In the genomic region with DNA sequence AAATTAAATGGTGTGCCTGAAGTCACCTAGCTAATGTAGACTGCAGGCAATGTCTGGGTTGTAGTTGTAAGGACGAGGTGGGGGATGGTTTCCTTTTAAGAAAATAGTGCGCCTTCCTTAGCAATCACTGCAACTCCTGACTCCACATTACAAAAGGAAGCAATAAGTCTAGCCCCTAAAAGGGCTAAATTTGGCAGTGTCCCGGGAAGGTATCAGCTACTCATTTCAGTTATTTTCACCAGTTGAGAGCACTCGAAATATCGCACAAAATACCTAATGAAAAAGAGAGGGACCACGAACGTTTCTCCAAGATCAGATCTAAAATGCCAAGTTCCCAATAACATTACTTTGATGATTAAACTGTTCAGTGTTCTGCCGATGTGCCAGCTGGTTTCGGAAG, we compare ENCODE assay signal across 8 mouse cellular contexts. TPM values are rescaled to one million over a fixed set of nuclear protein-coding genes. Genes with fewer than 3 reads are reported as not detected.
DNase-seq lines count a peak whose midpoint lies in the region; ATAC-seq and TF ChIP-seq lines count a peak whose summit lies in the region.

No protein-coding gene starts in this region.

- TF ChIP-seq CTCF in ES-Bruce4 (IDR thresholded peaks at IDR 0.05; ENCODE audit: low read depth, low read length), result no peak

- ATAC-seq in hindbrain, embryonic 16.5 days, result no peak
- no peak for ATAC-seq in embryonic facial prominence, embryonic 13.5 days (ENCODE audit: insufficient number of reproducible peaks, insufficient read depth, low FRiP score, low TSS enrichment, low read depth)
- ATAC-seq in limb, embryonic 15.5 days (ENCODE audit: insufficient number of reproducible peaks, low FRiP score, low TSS enrichment, low read depth), result no peak

- peaks cover 24% of the 10 kb centered on the region for H3K4me1 ChIP-seq in hindbrain, embryonic 10.5 days (replicated peaks)
- peaks cover 13% of the 10 kb centered on the region for H3K4me1 ChIP-seq in hindbrain, embryonic 16.5 days (ENCODE audit: control insufficient read depth, insufficient read depth, low read depth, low read length)
- H3K4me1 ChIP-seq in ES-Bruce4 (ENCODE audit: control insufficient read depth, insufficient read depth, low read length), result no peaks in the 10 kb centered on the region
- H3K4me1 ChIP-seq in embryonic facial prominence, embryonic 13.5 days, result peaks cover 17% of the 10 kb centered on the region
- peaks cover 20% of the 10 kb centered on the region for H3K4me1 ChIP-seq in limb, embryonic 15.5 days

- H3K9me3 ChIP-seq in hindbrain, embryonic 10.5 days, result no peaks in the 10 kb centered on the region
- H3K9me3 ChIP-seq in hindbrain, embryonic 16.5 days (ENCODE audit: control insufficient read depth, low read length), result no peaks in the 10 kb centered on the region
- H3K9me3 ChIP-seq in ES-Bruce4 (replicated peaks; ENCODE audit: control insufficient read depth, insufficient read depth, low read length, poor library complexity, severe bottlenecking), result no peaks in the 10 kb centered on the region
- H3K9me3 ChIP-seq in embryonic facial prominence, embryonic 13.5 days, result no peaks in the 10 kb centered on the region
- H3K9me3 ChIP-seq in limb, embryonic 15.5 days, result no peaks in the 10 kb centered on the region

- no peak for TF ChIP-seq EP300 in ES-Bruce4 (IDR thresholded peaks at IDR 0.05; ENCODE audit: insufficient read depth, low read depth, low read length)

- no peak overlapping the region; the same call in none of the 2 replicates for H3K4me2 ChIP-seq in hindbrain, embryonic 16.5 days (ENCODE audit: low read length)
- peak overlapping the region; percentile 85 for H3K4me2 ChIP-seq in embryonic facial prominence, embryonic 13.5 days
- peak overlapping the region; percentile 91; the same call in 1 of the 2 replicates for H3K4me2 ChIP-seq in limb, embryonic 15.5 days

- no peak for DNase-seq in hindbrain, embryonic 10.5 days (ENCODE audit: low spot score)
- no peak for DNase-seq in frontal cortex, postnatal 10 days (ENCODE audit: low spot score in 2 of 2)
- no peak for DNase-seq in layer of hippocampus, postnatal 10 days (ENCODE audit: low spot score in 2 of 2)
- DNase-seq in thymus, postnatal 0 days (ENCODE audit: low spot score), result no peak

- WGBS in hindbrain, embryonic 10.5 days, result 46% methylated on average over 9 of the region's 9 CpGs
- WGBS in hindbrain, embryonic 16.5 days, result 58% methylated on average over 9 of the region's 9 CpGs
- WGBS in embryonic facial prominence, embryonic 13.5 days, result 45% methylated on average over 9 of the region's 9 CpGs
- WGBS in limb, embryonic 15.5 days, result 46% methylated on average over 9 of the region's 9 CpGs

- TF ChIP-seq POLR2A in ES-Bruce4 (IDR thresholded peaks at IDR 0.05; ENCODE audit: insufficient read depth, low read length), result no peak

- peaks cover 73% of the 10 kb centered on the region for H3K27me3 ChIP-seq in hindbrain, embryonic 10.5 days (ENCODE audit: insufficient read depth, poor library complexity, severe bottlenecking)
- H3K27me3 ChIP-seq in hindbrain, embryonic 16.5 days (replicated peaks; ENCODE audit: control insufficient read depth, insufficient read depth, low read length), result peaks cover 15% of the 10 kb centered on the region
- no peaks in the 10 kb centered on the region for H3K27me3 ChIP-seq in ES-Bruce4 (ENCODE audit: control insufficient read depth, insufficient read depth, low read length, poor library complexity, severe bottlenecking)
- peaks cover 38% of the 10 kb centered on the region for H3K27me3 ChIP-seq in embryonic facial prominence, embryonic 13.5 days
- H3K27me3 ChIP-seq in limb, embryonic 15.5 days, result 0 out of 2 replicates have a peak, but pooled peaks cover 4% of the 10 kb centered on the region

- H3K27ac ChIP-seq in hindbrain, embryonic 10.5 days, result no peak overlapping the region
- no peak overlapping the region for H3K27ac ChIP-seq in hindbrain, embryonic 16.5 days (ENCODE audit: low read depth, low read length)
- H3K27ac ChIP-seq in ES-Bruce4 (ENCODE audit: insufficient read depth, low read length), result no peak overlapping the region
- no peak overlapping the region for H3K27ac ChIP-seq in embryonic facial prominence, embryonic 13.5 days
- 0 out of 2 replicates have a peak overlapping the region, but pooled peaks have one; percentile 86 for H3K27ac ChIP-seq in limb, embryonic 15.5 days

- H3K4me3 ChIP-seq in hindbrain, embryonic 10.5 days, result peak overlapping the region; percentile 60; the same call in 1 of the 2 replicates
- H3K4me3 ChIP-seq in hindbrain, embryonic 16.5 days (ENCODE audit: low read length), result no peak overlapping the region
- H3K4me3 ChIP-seq in ES-Bruce4 (ENCODE audit: low read depth, low read length), result peak overlapping the region; percentile 56; the same call in 1 of the 2 replicates
- no peak overlapping the region for H3K4me3 ChIP-seq in embryonic facial prominence, embryonic 13.5 days
- H3K4me3 ChIP-seq in limb, embryonic 15.5 days, result no peak overlapping the region

- no peaks in the 10 kb centered on the region for H3K36me3 ChIP-seq in hindbrain, embryonic 10.5 days
- H3K36me3 ChIP-seq in hindbrain, embryonic 16.5 days (ENCODE audit: control insufficient read depth, insufficient read depth, low read length), result no peaks in the 10 kb centered on the region
- no peaks in the 10 kb centered on the region for H3K36me3 ChIP-seq in ES-Bruce4 (ENCODE audit: control insufficient read depth, insufficient read depth, low read length, poor library complexity, severe bottlenecking)
- no peaks in the 10 kb centered on the region for H3K36me3 ChIP-seq in embryonic facial prominence, embryonic 13.5 days
- no peaks in the 10 kb centered on the region for H3K36me3 ChIP-seq in limb, embryonic 15.5 days

- no peak overlapping the region for H3K9ac ChIP-seq in hindbrain, embryonic 16.5 days (ENCODE audit: low read depth, low read length)
- H3K9ac ChIP-seq in ES-Bruce4 (ENCODE audit: low read depth, poor library complexity, severe bottlenecking), result no peak overlapping the region
- no peak overlapping the region for H3K9ac ChIP-seq in embryonic facial prominence, embryonic 13.5 days
- H3K9ac ChIP-seq in limb, embryonic 15.5 days, result no peak overlapping the region

RNA-seq across cellular contexts. Expression of gene Jak1, which starts 28.6 kb away (rescaled TPM):
- polyA plus RNA-seq in hindbrain, embryonic 10.5 days (2016; fragmentation: Nextera tagmentation; extraction: Ambion mirVana), result 43.0 and 50.9 TPM in 2 replicates
- polyA plus RNA-seq in hindbrain, embryonic 16.5 days (2015; fragmentation: Nextera tagmentation; extraction: Ambion mirVana), result 89.4 and 103 TPM in 2 replicates
- 55.9 and 57.3 TPM in 2 replicates for polyA plus RNA-seq in ES-Bruce4 (2011; ENCODE audit: insufficient read depth, insufficient read length, low read depth, missing spikeins)
- 72.2 and 83.4 TPM in 2 replicates for polyA plus RNA-seq in embryonic facial prominence, embryonic 13.5 days (2015; fragmentation: Nextera tagmentation; extraction: Ambion mirVana)
- 99.7 and 99.9 TPM in 2 replicates for polyA plus RNA-seq in limb, embryonic 15.5 days (2015; fragmentation: Nextera tagmentation; extraction: Ambion mirVana)
- 100 to 1,000 TPM; 110 TPM for total RNA-seq in layer of hippocampus, postnatal 10 days (2021)
- polyA plus RNA-seq in thymus, postnatal 0 days (2015; fragmentation: Nextera tagmentation; extraction: Ambion mirVana), result 146 and 151 TPM in 2 replicates

Comparison
In these comparisons a context has a peak if more than half of its experiments do, and no peak if none do; other contexts are left out.
1. H3K4me3 ChIP-seq: peak in hindbrain, embryonic 10.5 days (single experiment) and ES-Bruce4 (single experiment); none in hindbrain, embryonic 16.5 days (single experiment), embryonic facial prominence, embryonic 13.5 days (single experiment) and limb, embryonic 15.5 days (single experiment).